Mouse (Mus musculus) MEL (cell line): ENCODE measurements around the gene Slc25a12.

Source experiments
- CTCF ChIP-seq, 3 experiments: IDR thresholded peaks in 2 of 3; conservative IDR thresholded peaks in 1 of 3; 2 replicates each; pipeline ENCODE4 v1.5.1; 2011 to 2012; ENCODE audit warnings: low read length in 3 of 3, low read depth in 2 of 3, mild to moderate bottlenecking in 2 of 3, improper control_type of control experiment in 1 of 3, inconsistent platforms in 1 of 3, mixed read lengths in 1 of 3, moderate library complexity in 1 of 3; ENCODE audit not compliant: control insufficient read depth in 1 of 3, insufficient read depth in 1 of 3, poor library complexity in 1 of 3, severe bottlenecking in 1 of 3
- GATA1 ChIP-seq: IDR thresholded peaks from 2 replicates; pipeline ENCODE4 v1.6.1; 2011; ENCODE audit warnings: low read depth, low read length, improper control_type of control experiment
- HCFC1 ChIP-seq: IDR thresholded peaks from 2 replicates; pipeline ENCODE4 v1.6.1; 2012; ENCODE audit warnings: low read depth, mild to moderate bottlenecking, inconsistent platforms, low read length, improper control_type of control experiment, moderate library complexity
- KAT2A ChIP-seq: conservative IDR thresholded peaks from 2 replicates; pipeline ENCODE4 v1.6.1; 2012; ENCODE audit warnings: low read depth, low read length, improper control_type of control experiment, inconsistent platforms
- MAX ChIP-seq: IDR thresholded peaks from 2 replicates; pipeline ENCODE4 v1.6.1; 2011; ENCODE audit warnings: low read length, improper control_type of control experiment
- MEF2A ChIP-seq: IDR thresholded peaks from 2 replicates; pipeline ENCODE4 v1.6.1; 2014; ENCODE audit warnings: low read depth, mild to moderate bottlenecking, inconsistent platforms, low read length, improper control_type of control experiment; ENCODE audit not compliant: poor library complexity, insufficient replicate concordance, severe bottlenecking; ENCODE audit errors: extremely low read depth
- MYB ChIP-seq: IDR thresholded peaks from 2 replicates; pipeline ENCODE4 v1.6.1; 2011; ENCODE audit warnings: mild to moderate bottlenecking, low read depth, low read length, improper control_type of control experiment
- POLR2A ChIP-seq, 2 experiments: IDR thresholded peaks; 2 replicates each; pipeline ENCODE4 v1.6.1; 2011 to 2012; ENCODE audit warnings: low read length in 2 of 2, mild to moderate bottlenecking in 2 of 2, control low read depth in 1 of 2, improper control_type of control experiment in 1 of 2, low read depth in 1 of 2, moderate library complexity in 1 of 2; ENCODE audit not compliant: control insufficient read depth in 1 of 2, insufficient read depth in 1 of 2, poor library complexity in 1 of 2
- POLR2AphosphoS2 ChIP-seq: IDR thresholded peaks from 2 replicates; pipeline ENCODE4 v1.6.1; 2011; ENCODE audit warnings: low read length, improper control_type of control experiment
- UBTF ChIP-seq: IDR thresholded peaks from 2 replicates; pipeline ENCODE4 v1.6.1; 2012; ENCODE audit warnings: low read depth, mild to moderate bottlenecking, inconsistent platforms, low read length, improper control_type of control experiment, moderate library complexity, borderline replicate concordance; ENCODE audit not compliant: insufficient read depth
- USF1 ChIP-seq: IDR thresholded peaks from 2 replicates; pipeline ENCODE4 v1.6.1; 2014; ENCODE audit warnings: low read depth, mild to moderate bottlenecking, inconsistent platforms, low read length, improper control_type of control experiment, moderate library complexity

GRCm38 (mm10) chr2:71323886-71324285 lies 43.7 kb downstream of the Slc25a12 start:
- TF ChIP-seq KAT2A (no peak), MAX (no peak), UBTF (no peak), POLR2A (IDR thresholded peaks at IDR 0.05; ENCODE audit: control insufficient read depth in 1 of 2, insufficient read depth in 1 of 2, low read depth in 1 of 2, low read length in 2 of 2, poor library complexity in 1 of 2) (no peak), HCFC1 (no peak), GATA1 (no peak), POLR2AphosphoS2 (no peak), CTCF (IDR thresholded peaks at IDR 0.05 in 2 of 3, conservative IDR thresholded peaks at IDR 0.05 in 1 of 3; ENCODE audit: control insufficient read depth in 1 of 3, insufficient read depth in 1 of 3, low read depth in 2 of 3, low read length in 3 of 3, poor library complexity in 1 of 3, severe bottlenecking in 1 of 3) (no peak), MYB (no peak), USF1 (no peak), MEF2A (no peak)
